Mouse (Mus musculus): ENCODE measurements around the gene Ros1. TPM values are rescaled to one million over a fixed set of nuclear protein-coding genes. Genes with fewer than 3 reads are reported as not detected.

Ros1 gene
- polyA plus RNA-seq, 1 experiment from 2014 or later: not detected

- H3K9me3 ChIP-seq (replicated peaks; ENCODE audit: control insufficient read depth, low read length): no peaks in the 10 kb centered on the region
- ATAC-seq (replicated peaks; ENCODE audit: extremely low read depth, insufficient read depth, low FRiP score): no peak; the same call in 1 of the 2 replicates
Measured at GRCm38 (mm10) chr10:52027161-52028035, 167.6 kb downstream of the Ros1 start.

GRCm38 (mm10) chr10:52025821-52026220 lies 169.2 kb downstream of the Ros1 start:
- no peak overlapping the region for H3K4me3 ChIP-seq (ENCODE audit: low read length)
- no peak overlapping the region for H3K9ac ChIP-seq (ENCODE audit: low read length)
- no peak for ATAC-seq (replicated peaks; ENCODE audit: extremely low read depth, insufficient read depth, low FRiP score)
- no peaks in the 10 kb centered on the region for H3K9me3 ChIP-seq (replicated peaks; ENCODE audit: control insufficient read depth, low read length)
- H3K27ac ChIP-seq (ENCODE audit: low read length): no peak overlapping the region
- no peak overlapping the region for H3K4me2 ChIP-seq (ENCODE audit: low read depth, low read length)
- no peaks in the 10 kb centered on the region for H3K36me3 ChIP-seq (ENCODE audit: control insufficient read depth, insufficient read depth)
- H3K4me1 ChIP-seq (ENCODE audit: control insufficient read depth, insufficient read depth, low read length): peaks cover 6% of the 10 kb centered on the region; the same call in 1 of the 2 replicates
- 16% methylated on average over 7 of the region's 7 CpGs for WGBS
- peaks cover 89% of the 10 kb centered on the region for H3K27me3 ChIP-seq (ENCODE audit: control insufficient read depth, insufficient read depth, low read length)

More at GRCm38 (mm10) chr10:52027161-52028035, 167.6 kb downstream of the Ros1 start:
- H3K4me1 ChIP-seq (ENCODE audit: control insufficient read depth, insufficient read depth, low read length): peaks cover 4% of the 10 kb centered on the region; the same call in 1 of the 2 replicates
- no peak overlapping the region for H3K9ac ChIP-seq (ENCODE audit: low read length)
- peaks cover 83% of the 10 kb centered on the region for H3K27me3 ChIP-seq (ENCODE audit: control insufficient read depth, insufficient read depth, low read length)
- H3K27ac ChIP-seq (ENCODE audit: low read length): no peak overlapping the region
- 3% methylated on average over 60 of the region's 68 CpGs for WGBS
- peak overlapping the region; percentile 41 for H3K4me3 ChIP-seq (ENCODE audit: low read length)
- H3K36me3 ChIP-seq (ENCODE audit: control insufficient read depth, insufficient read depth): no peaks in the 10 kb centered on the region
- H3K4me2 ChIP-seq (ENCODE audit: low read depth, low read length): peak overlapping the region; percentile 63

- ATAC-seq (replicated peaks; ENCODE audit: extremely low read depth, insufficient read depth, low FRiP score): no peak
- H3K36me3 ChIP-seq (ENCODE audit: control insufficient read depth, insufficient read depth): no peaks in the 10 kb centered on the region
- H3K9ac ChIP-seq (ENCODE audit: low read length): no peak overlapping the region
- 3% methylated on average over 1 of the region's 1 CpGs for WGBS
- no peak overlapping the region for H3K4me2 ChIP-seq (ENCODE audit: low read depth, low read length)
- H3K9me3 ChIP-seq (replicated peaks; ENCODE audit: control insufficient read depth, low read length): no peaks in the 10 kb centered on the region
- no peak overlapping the region for H3K27ac ChIP-seq (ENCODE audit: low read length)
- H3K4me3 ChIP-seq (ENCODE audit: low read length): no peak overlapping the region
- H3K4me1 ChIP-seq (ENCODE audit: control insufficient read depth, insufficient read depth, low read length): peaks cover 6% of the 10 kb centered on the region; the same call in 1 of the 2 replicates
- H3K27me3 ChIP-seq (ENCODE audit: control insufficient read depth, insufficient read depth, low read length): peaks cover 91% of the 10 kb centered on the region
Measured at GRCm38 (mm10) chr10:52025291-52025690, 169.8 kb downstream of the Ros1 start.

GRCm38 (mm10) chr10:52024053-52024410 lies 171.0 kb downstream of the Ros1 start:
- H3K4me2 ChIP-seq (ENCODE audit: low read depth, low read length): no peak overlapping the region
- no peaks in the 10 kb centered on the region for H3K9me3 ChIP-seq (replicated peaks; ENCODE audit: control insufficient read depth, low read length)
- no peak overlapping the region for H3K4me3 ChIP-seq (ENCODE audit: low read length)
- 27% methylated on average over 2 of the region's 2 CpGs for WGBS
- ATAC-seq (replicated peaks; ENCODE audit: extremely low read depth, insufficient read depth, low FRiP score): no peak
- 0 out of 2 replicates have a peak, but pooled peaks cover 2% of the 10 kb centered on the region for H3K4me1 ChIP-seq (ENCODE audit: control insufficient read depth, insufficient read depth, low read length)
- H3K36me3 ChIP-seq (ENCODE audit: control insufficient read depth, insufficient read depth): no peaks in the 10 kb centered on the region
- no peak overlapping the region for H3K9ac ChIP-seq (ENCODE audit: low read length)
- H3K27ac ChIP-seq (ENCODE audit: low read length): no peak overlapping the region
- H3K27me3 ChIP-seq (ENCODE audit: control insufficient read depth, insufficient read depth, low read length): peaks cover 88% of the 10 kb centered on the region

- Histone ChIP-seq H3K4me3 (ENCODE audit: low read length) (peak overlapping the region; percentile 58), H3K36me3 (ENCODE audit: control insufficient read depth, insufficient read depth) (no peaks in the 10 kb centered on the region), H3K4me2 (ENCODE audit: low read depth, low read length) (peak overlapping the region; percentile 92), H3K27me3 (ENCODE audit: control insufficient read depth, insufficient read depth, low read length) (peaks cover 85% of the 10 kb centered on the region), H3K27ac (ENCODE audit: low read length) (no peak overlapping the region), H3K4me1 (ENCODE audit: control insufficient read depth, insufficient read depth, low read length) (0 out of 2 replicates have a peak, but pooled peaks cover 2% of the 10 kb centered on the region), H3K9me3 (replicated peaks; ENCODE audit: control insufficient read depth, low read length) (no peaks in the 10 kb centered on the region), H3K9ac (ENCODE audit: low read length) (no peak overlapping the region)
- WGBS: 5% methylated on average over 17 of the region's 17 CpGs
- ATAC-seq (replicated peaks; ENCODE audit: extremely low read depth, insufficient read depth, low FRiP score): no peak
Measured at GRCm38 (mm10) chr10:52023213-52024052, 171.6 kb downstream of the Ros1 start.

- peak within 1 kb of the TSS; percentile 58 for H3K4me3 ChIP-seq (ENCODE audit: low read length)
- H3K36me3 ChIP-seq (ENCODE audit: control insufficient read depth, insufficient read depth): no peaks in the 10 kb centered on the region
- H3K27ac ChIP-seq (ENCODE audit: low read length): no peak within 1 kb of the TSS
- peaks cover 77% of the 10 kb centered on the region for H3K27me3 ChIP-seq (ENCODE audit: control insufficient read depth, insufficient read depth, low read length)
- H3K9me3 ChIP-seq (replicated peaks; ENCODE audit: control insufficient read depth, low read length): no peaks in the 10 kb centered on the region
- peak within 1 kb of the TSS; percentile 92 for H3K4me2 ChIP-seq (ENCODE audit: low read depth, low read length)
- H3K4me1 ChIP-seq (ENCODE audit: control insufficient read depth, insufficient read depth, low read length): 0 out of 2 replicates have a peak, but pooled peaks cover 2% of the 10 kb centered on the region
- peak; percentile 55 for ATAC-seq (replicated peaks; ENCODE audit: extremely low read depth, insufficient read depth, low FRiP score)
- no peak within 1 kb of the TSS for H3K9ac ChIP-seq (ENCODE audit: low read length)
- under 1% methylated on average over 60 of the region's 60 CpGs for WGBS
Measured at GRCm38 (mm10) chr10:52022413-52023212, 172.4 kb downstream of the Ros1 start, which contains the start of gene Vgll2. TSS of gene Vgll2 (plus strand) at chr10:52022502.

- H3K9me3 ChIP-seq (replicated peaks; ENCODE audit: control insufficient read depth, low read length): no peaks in the 10 kb centered on the region
- peak overlapping the region; percentile 58 for H3K4me3 ChIP-seq (ENCODE audit: low read length)
- peak overlapping the region; percentile 92 for H3K4me2 ChIP-seq (ENCODE audit: low read depth, low read length)
- no peaks in the 10 kb centered on the region for H3K36me3 ChIP-seq (ENCODE audit: control insufficient read depth, insufficient read depth)
- H3K9ac ChIP-seq (ENCODE audit: low read length): no peak overlapping the region
- H3K27me3 ChIP-seq (ENCODE audit: control insufficient read depth, insufficient read depth, low read length): peaks cover 70% of the 10 kb centered on the region
- no peak for ATAC-seq (replicated peaks; ENCODE audit: extremely low read depth, insufficient read depth, low FRiP score)
- WGBS: under 1% methylated on average over 15 of the region's 15 CpGs
- H3K4me1 ChIP-seq (ENCODE audit: control insufficient read depth, insufficient read depth, low read length): 0 out of 2 replicates have a peak, but pooled peaks cover 2% of the 10 kb centered on the region
- H3K27ac ChIP-seq (ENCODE audit: low read length): no peak overlapping the region
Measured at GRCm38 (mm10) chr10:52021736-52022394, 173.2 kb downstream of the Ros1 start.

- Histone ChIP-seq H3K4me1 (ENCODE audit: control insufficient read depth, insufficient read depth, low read length) (0 out of 2 replicates have a peak, but pooled peaks cover 2% of the 10 kb centered on the region), H3K9me3 (replicated peaks; ENCODE audit: control insufficient read depth, low read length) (no peaks in the 10 kb centered on the region), H3K36me3 (ENCODE audit: control insufficient read depth, insufficient read depth) (no peaks in the 10 kb centered on the region), H3K27ac (ENCODE audit: low read length) (no peak overlapping the region), H3K9ac (ENCODE audit: low read length) (no peak overlapping the region), H3K27me3 (ENCODE audit: control insufficient read depth, insufficient read depth, low read length) (peaks cover 66% of the 10 kb centered on the region), H3K4me2 (ENCODE audit: low read depth, low read length) (no peak overlapping the region), H3K4me3 (ENCODE audit: low read length) (no peak overlapping the region)
- WGBS: 2% methylated on average over 9 of the region's 9 CpGs
- no peak for ATAC-seq (replicated peaks; ENCODE audit: extremely low read depth, insufficient read depth, low FRiP score)
Measured at GRCm38 (mm10) chr10:52021231-52021630, 173.8 kb downstream of the Ros1 start.
